Mouse (Mus musculus) kidney, embryonic 14.5 days (tissue): ENCODE data around the gene Mapk6. TPM values are rescaled to one million over a fixed set of nuclear protein-coding genes. Genes with fewer than 3 reads are reported as not detected.

Experiments
- ATAC-seq: fragments of 200-750 bp; cut with Nextera tagmentation; 2 replicates; pipeline ENCODE4 v1.8.0; 2017; ENCODE audit warnings: moderate number of reproducible peaks, mild to moderate bottlenecking, moderate TSS enrichment, moderate library complexity; ENCODE audit not compliant: low FRiP score, low TSS enrichment
- H3K27ac ChIP-seq: fragments of 300-500 bp; sonication (generic); 2 replicates; pipeline ENCODE4 v1.5.1; 2014; ENCODE audit warnings: low read depth, mild to moderate bottlenecking, low read length, moderate library complexity, mixed read lengths
- H3K27me3 ChIP-seq: fragments of 300-500 bp; sonication (generic); 2 replicates; pipeline ENCODE4 v1.6.1; 2014; ENCODE audit warnings: mild to moderate bottlenecking, low read length; ENCODE audit not compliant: control insufficient read depth, insufficient read depth
- H3K36me3 ChIP-seq: fragments of 300-500 bp; sonication (generic); 2 replicates; pipeline ENCODE4 v1.6.1; 2014; ENCODE audit warnings: low read length, mixed read lengths; ENCODE audit not compliant: control insufficient read depth, insufficient read depth
- H3K4me1 ChIP-seq: fragments of 300-500 bp; sonication (generic); 2 replicates; pipeline ENCODE4 v1.6.1; 2014; ENCODE audit warnings: low read length, mixed read lengths; ENCODE audit not compliant: control insufficient read depth, insufficient read depth
- H3K4me2 ChIP-seq: fragments of 300-500 bp; sonication (generic); replicated peaks from 2 replicates; pipeline ENCODE4 v1.6.1; 2014; ENCODE audit warnings: low read depth, mild to moderate bottlenecking, low read length
- H3K4me3 ChIP-seq: fragments of 300-500 bp; sonication (generic); 2 replicates; pipeline ENCODE4 v1.5.1; 2014; ENCODE audit warnings: mild to moderate bottlenecking, low read length
- H3K9ac ChIP-seq: fragments of 300-500 bp; sonication (generic); 2 replicates; pipeline ENCODE4 v1.6.1; 2014; ENCODE audit warnings: low read depth, mild to moderate bottlenecking, low read length, moderate library complexity
- H3K9me3 ChIP-seq: fragments of 300-500 bp; sonication (generic); 2 replicates; pipeline ENCODE4 v1.6.1; 2016; ENCODE audit warnings: low read length; ENCODE audit not compliant: control insufficient read depth
- WGBS: fragments of 180-500 bp; shearing (Covaris S2); extraction: QIAGEN DNeasy Blood & Tissue Kit; methylation state at CpG from one replicate; pipeline ENCODE4 v1.1.7; 2014; 5-methylcytosine and 5-hydroxymethylcytosine counted together
- polyA plus RNA-seq: library from polyadenylated mRNA; unstranded; fragments of >200 nt; fragmentation: Nextera tagmentation; extraction: Ambion mirVana; gene quantifications from 2 replicates; pipeline ENCODE4 v1.2.1, GENCODE M21; 2014

Gene Mapk6
- polyA plus RNA-seq, 1 experiment from 2014 or later, result 77.6 TPM

- H3K9me3 ChIP-seq, result no peaks in the 10 kb centered on the region
- H3K4me1 ChIP-seq, result no peaks in the 10 kb centered on the region
- no peak overlapping the region for H3K9ac ChIP-seq
- ATAC-seq, result no peak
- H3K27ac ChIP-seq, result no peak overlapping the region
- no peaks in the 10 kb centered on the region for H3K36me3 ChIP-seq
- 80% methylated on average over 9 of the region's 9 CpGs for WGBS
- H3K27me3 ChIP-seq, result no peaks in the 10 kb centered on the region
- no peak overlapping the region for H3K4me3 ChIP-seq
- H3K4me2 ChIP-seq, result no peak overlapping the region
Measured at GRCm38 (mm10) chr9:75357087-75357654, 52.6 kb downstream of the Mapk6 start.

GRCm38 (mm10) chr9:75355783-75356182 lies 54.0 kb downstream of the Mapk6 start:
- WGBS, result 82% methylated on average over 4 of the region's 4 CpGs
- Histone ChIP-seq H3K4me1 (no peaks in the 10 kb centered on the region), H3K4me2 (no peak overlapping the region), H3K27ac (no peak overlapping the region), H3K9me3 (no peaks in the 10 kb centered on the region), H3K9ac (no peak overlapping the region), H3K4me3 (no peak overlapping the region), H3K36me3 (no peaks in the 10 kb centered on the region), H3K27me3 (no peaks in the 10 kb centered on the region)
- ATAC-seq, result 0 out of 2 replicates have a peak, but pooled peaks have one; percentile 43

GRCm38 (mm10) chr9:75353094-75353493 lies 56.7 kb downstream of the Mapk6 start:
- Histone ChIP-seq H3K4me2 (no peak overlapping the region), H3K9ac (no peak overlapping the region), H3K9me3 (no peaks in the 10 kb centered on the region), H3K27ac (no peak overlapping the region), H3K4me3 (no peak overlapping the region), H3K27me3 (no peaks in the 10 kb centered on the region), H3K36me3 (no peaks in the 10 kb centered on the region), H3K4me1 (no peaks in the 10 kb centered on the region)
- 76% methylated on average over 8 of the region's 8 CpGs for WGBS
- no peak for ATAC-seq

GRCm38 (mm10) chr9:75348641-75349040 lies 61.2 kb downstream of the Mapk6 start:
- peaks cover 8% of the 10 kb centered on the region; the same call in 1 of the 2 replicates for H3K36me3 ChIP-seq
- no peak overlapping the region for H3K4me3 ChIP-seq
- H3K4me2 ChIP-seq, result no peak overlapping the region
- no peak overlapping the region for H3K27ac ChIP-seq
- no peak for ATAC-seq
- H3K9me3 ChIP-seq, result no peaks in the 10 kb centered on the region
- H3K9ac ChIP-seq, result no peak overlapping the region
- no peaks in the 10 kb centered on the region for H3K27me3 ChIP-seq
- 82% methylated on average over 3 of the region's 3 CpGs for WGBS
- no peaks in the 10 kb centered on the region for H3K4me1 ChIP-seq

- Histone ChIP-seq H3K4me2 (no peak overlapping the region), H3K4me1 (no peaks in the 10 kb centered on the region), H3K4me3 (no peak overlapping the region), H3K27ac (no peak overlapping the region), H3K36me3 (peaks cover 8% of the 10 kb centered on the region; the same call in 1 of the 2 replicates), H3K9ac (no peak overlapping the region), H3K9me3 (no peaks in the 10 kb centered on the region), H3K27me3 (no peaks in the 10 kb centered on the region)
- no peak for ATAC-seq
- WGBS, result 95% methylated on average over 17 of the region's 17 CpGs
Measured at GRCm38 (mm10) chr9:75348066-75348465, 61.7 kb downstream of the Mapk6 start.

GRCm38 (mm10) chr9:75347458-75347857 lies 62.3 kb downstream of the Mapk6 start, which contains the start of gene Bcl2l10:
Bcl2l10 (plus strand) TSS chr9:75347758.
- no peak for ATAC-seq

GRCm38 (mm10) chr9:75342433-75342832 lies 67.4 kb downstream of the Mapk6 start:
- Histone ChIP-seq H3K9ac (no peak overlapping the region), H3K27me3 (no peaks in the 10 kb centered on the region), H3K27ac (no peak overlapping the region), H3K4me3 (no peak overlapping the region), H3K9me3 (no peaks in the 10 kb centered on the region), H3K4me1 (no peaks in the 10 kb centered on the region), H3K4me2 (no peak overlapping the region), H3K36me3 (peaks cover 16% of the 10 kb centered on the region; the same call in 1 of the 2 replicates)
- ATAC-seq, result no peak
- 87% methylated on average over 4 of the region's 4 CpGs for WGBS

More at GRCm38 (mm10) chr9:75347458-75347857, 62.3 kb downstream of the Mapk6 start, which contains the start of gene Bcl2l10:
- Histone ChIP-seq H3K4me1 (no peaks in the 10 kb centered on the region), H3K9me3 (no peaks in the 10 kb centered on the region), H3K4me3 (no peak within 1 kb of the TSS), H3K27me3 (no peaks in the 10 kb centered on the region), H3K27ac (no peak within 1 kb of the TSS), H3K9ac (no peak within 1 kb of the TSS), H3K4me2 (no peak within 1 kb of the TSS), H3K36me3 (peaks cover 8% of the 10 kb centered on the region; the same call in 1 of the 2 replicates)
- WGBS, result 91% methylated on average over 5 of the region's 5 CpGs

GRCm38 (mm10) chr9:75338016-75338415 lies 71.8 kb downstream of the Mapk6 start:
- Histone ChIP-seq H3K9ac (no peak overlapping the region), H3K4me2 (no peak overlapping the region), H3K27ac (no peak overlapping the region), H3K27me3 (no peaks in the 10 kb centered on the region), H3K36me3 (peaks cover 21% of the 10 kb centered on the region; the same call in 1 of the 2 replicates), H3K9me3 (no peaks in the 10 kb centered on the region), H3K4me1 (no peaks in the 10 kb centered on the region), H3K4me3 (no peak overlapping the region)
- no peak for ATAC-seq
- WGBS, result 91% methylated on average over 6 of the region's 6 CpGs

- Histone ChIP-seq H3K9ac (no peak overlapping the region), H3K4me1 (no peaks in the 10 kb centered on the region), H3K9me3 (no peaks in the 10 kb centered on the region), H3K27me3 (no peaks in the 10 kb centered on the region), H3K27ac (no peak overlapping the region), H3K36me3 (peaks cover 26% of the 10 kb centered on the region; the same call in 1 of the 2 replicates), H3K4me2 (no peak overlapping the region), H3K4me3 (no peak overlapping the region)
- ATAC-seq, result no peak
- WGBS, result 80% methylated on average over 4 of the region's 4 CpGs
Measured at GRCm38 (mm10) chr9:75334440-75334839, 75.4 kb downstream of the Mapk6 start.
